Mouse (Mus musculus): ENCODE results near the gene Mrpl52.

Gene Mrpl52

DNA sequence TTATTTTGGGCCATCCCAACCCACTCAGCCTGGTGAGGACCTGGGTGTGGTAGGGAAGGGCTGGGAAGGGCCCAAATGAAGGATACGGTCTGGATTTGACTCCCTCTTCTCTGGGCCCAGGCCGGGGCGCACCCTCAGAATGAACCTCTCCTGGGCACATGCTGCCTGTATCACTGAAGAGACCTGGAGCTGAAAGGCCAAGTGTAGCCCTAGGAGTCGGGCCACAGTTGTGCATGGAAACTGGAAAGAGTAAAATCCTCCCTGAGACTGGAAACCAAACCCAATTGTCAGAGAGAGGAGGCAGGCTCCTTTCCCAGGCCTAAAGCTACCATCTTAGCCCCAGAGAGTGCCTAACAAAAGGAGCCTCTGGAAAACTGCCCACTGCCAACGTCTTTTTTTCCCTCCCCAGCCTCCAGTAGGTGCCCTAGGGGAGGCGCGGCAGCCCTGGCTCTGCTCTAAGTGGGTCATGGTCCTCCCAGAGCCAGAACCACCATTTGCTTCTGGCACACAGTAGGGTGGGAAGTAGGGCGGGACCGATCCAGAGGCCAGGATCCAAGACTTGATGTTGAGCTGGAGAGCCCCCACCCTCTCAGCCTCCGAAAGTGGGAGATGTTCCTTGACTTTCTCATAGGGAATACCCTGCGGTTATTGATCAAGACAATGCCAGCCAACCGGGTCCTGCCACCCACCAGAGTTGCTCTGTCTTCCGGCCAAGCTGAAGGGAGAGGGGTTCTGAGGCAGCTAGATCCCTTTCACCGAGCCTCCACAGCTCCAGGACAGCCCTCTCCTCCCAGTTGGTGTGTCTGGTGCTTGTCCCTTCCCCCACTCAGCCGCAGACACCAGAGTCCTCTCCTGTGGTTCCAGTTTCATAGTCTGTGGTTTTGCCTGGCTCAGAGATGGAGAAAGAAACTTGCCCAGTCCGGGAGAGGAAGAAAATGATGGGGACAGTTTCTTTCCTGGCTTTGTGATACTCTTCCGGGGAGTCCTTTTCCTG lies 6.4 kb downstream of the Mrpl52 start:
- DNase-seq (ENCODE audit: low spot score in 2 of 2) = no peak

- DNase-seq (ENCODE audit: low spot score in 2 of 2) = no peak
Measured at GRCm38 (mm10) chr14:54433941-54434531, 7.3 kb downstream of the Mrpl52 start.

- DNase-seq (ENCODE audit: low spot score in 2 of 2) = no peak
Measured at GRCm38 (mm10) chr14:54435194-54435918, 8.6 kb downstream of the Mrpl52 start.

DNA sequence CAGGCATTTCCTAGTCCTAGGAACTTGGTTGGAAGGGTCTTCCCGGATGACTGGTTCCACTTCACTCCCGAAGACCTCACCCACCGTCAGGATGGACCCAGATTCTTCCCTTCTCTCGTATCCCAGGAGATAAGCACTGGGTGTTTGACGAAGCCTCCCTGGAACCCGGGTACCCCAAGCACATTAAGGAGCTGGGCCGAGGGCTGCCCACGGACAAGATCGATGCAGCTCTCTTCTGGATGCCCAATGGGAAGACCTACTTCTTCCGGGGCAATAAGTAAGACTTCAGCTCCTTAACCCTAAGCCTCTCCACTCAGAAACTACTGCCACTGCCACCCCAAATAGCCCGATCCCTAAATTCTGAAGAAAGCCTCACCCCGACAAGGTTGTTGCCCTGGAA lies 12.4 kb downstream of the Mrpl52 start:
- DNase-seq (ENCODE audit: low spot score in 2 of 2) = no peak

DNA sequence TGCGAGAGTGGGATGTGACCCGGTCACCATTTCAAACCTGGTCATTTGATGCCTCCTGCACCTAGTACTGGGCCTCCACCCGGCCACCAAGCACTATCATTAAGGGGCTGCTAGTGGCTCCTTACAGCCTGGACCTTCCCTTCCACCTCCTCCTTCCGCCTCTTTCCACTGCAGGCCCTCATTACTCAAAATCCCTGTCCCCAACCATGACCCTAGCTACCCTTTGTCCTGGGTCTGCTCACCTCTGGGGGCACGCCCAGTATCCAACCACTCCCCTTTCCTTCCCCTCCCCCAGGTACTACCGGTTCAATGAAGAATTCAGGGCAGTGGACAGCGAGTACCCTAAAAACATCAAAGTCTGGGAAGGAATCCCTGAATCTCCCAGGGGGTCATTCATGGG lies 12.9 kb downstream of the Mrpl52 start:
- DNase-seq (ENCODE audit: low spot score in 2 of 2) = no peak

GRCm38 (mm10) chr14:54440538-54440937 lies 13.8 kb downstream of the Mrpl52 start:
- no peak for DNase-seq (ENCODE audit: low spot score in 2 of 2)

GRCm38 (mm10) chr14:54441365-54441764 lies 14.7 kb downstream of the Mrpl52 start:
- no peak for DNase-seq (ENCODE audit: low spot score in 2 of 2)

DNA sequence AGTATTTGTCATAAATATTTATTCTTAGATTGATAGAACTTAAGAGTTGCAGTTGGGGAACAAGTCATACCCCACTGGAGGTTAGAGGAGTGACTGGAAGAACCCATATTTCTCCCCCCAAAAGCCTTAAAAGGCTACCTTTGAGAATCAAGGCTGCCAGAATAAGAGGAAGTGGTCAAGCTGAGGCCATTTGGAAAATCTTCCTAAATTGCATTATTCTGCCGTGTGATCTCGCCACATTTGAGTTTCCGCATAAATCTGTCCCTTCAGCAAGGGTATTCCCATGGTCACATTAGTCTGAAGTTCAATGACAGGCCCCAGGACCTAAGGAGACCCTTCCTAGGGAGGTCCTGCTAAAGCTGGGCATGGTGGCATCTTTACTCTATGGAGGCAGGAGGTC lies 15.8 kb downstream of the Mrpl52 start:
- no peak for DNase-seq (ENCODE audit: low spot score in 2 of 2)

DNA sequence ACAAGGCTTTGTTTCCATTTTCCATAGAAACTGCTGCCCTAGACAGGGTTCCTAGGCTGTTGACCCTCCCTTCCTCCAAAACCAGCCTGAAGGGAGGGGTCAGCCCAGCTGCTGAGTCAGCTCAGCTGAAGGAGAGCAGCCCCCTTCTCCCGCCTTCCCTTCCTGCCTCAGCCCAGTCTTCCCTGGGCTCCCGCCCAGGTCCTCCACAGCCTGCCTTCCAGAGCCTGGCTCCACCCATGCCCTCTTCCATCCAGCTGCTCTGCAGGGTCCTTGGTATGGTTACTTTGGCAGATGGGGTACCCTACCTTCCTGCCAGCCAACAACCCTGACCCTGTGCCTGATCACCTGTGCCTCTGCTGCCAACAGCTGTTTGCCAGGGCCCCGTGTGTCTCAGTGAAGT lies 16.5 kb downstream of the Mrpl52 start:
- DNase-seq (ENCODE audit: low spot score in 2 of 2) = no peak

- DNase-seq (ENCODE audit: low spot score in 2 of 2) = no peak
Measured at GRCm38 (mm10) chr14:54443712-54444618, 17.3 kb downstream of the Mrpl52 start.

GRCm38 (mm10) chr14:54445476-54445875 lies 18.8 kb downstream of the Mrpl52 start:
- DNase-seq (ENCODE audit: low spot score in 2 of 2) = no peak

- DNase-seq (ENCODE audit: low spot score in 2 of 2) = no peak
Measured at GRCm38 (mm10) chr14:54453566-54453965, 26.9 kb downstream of the Mrpl52 start.

- DNase-seq (ENCODE audit: low spot score in 2 of 2) = no peak
Measured at GRCm38 (mm10) chr14:54454669-54455528, 28.2 kb downstream of the Mrpl52 start.

DNA sequence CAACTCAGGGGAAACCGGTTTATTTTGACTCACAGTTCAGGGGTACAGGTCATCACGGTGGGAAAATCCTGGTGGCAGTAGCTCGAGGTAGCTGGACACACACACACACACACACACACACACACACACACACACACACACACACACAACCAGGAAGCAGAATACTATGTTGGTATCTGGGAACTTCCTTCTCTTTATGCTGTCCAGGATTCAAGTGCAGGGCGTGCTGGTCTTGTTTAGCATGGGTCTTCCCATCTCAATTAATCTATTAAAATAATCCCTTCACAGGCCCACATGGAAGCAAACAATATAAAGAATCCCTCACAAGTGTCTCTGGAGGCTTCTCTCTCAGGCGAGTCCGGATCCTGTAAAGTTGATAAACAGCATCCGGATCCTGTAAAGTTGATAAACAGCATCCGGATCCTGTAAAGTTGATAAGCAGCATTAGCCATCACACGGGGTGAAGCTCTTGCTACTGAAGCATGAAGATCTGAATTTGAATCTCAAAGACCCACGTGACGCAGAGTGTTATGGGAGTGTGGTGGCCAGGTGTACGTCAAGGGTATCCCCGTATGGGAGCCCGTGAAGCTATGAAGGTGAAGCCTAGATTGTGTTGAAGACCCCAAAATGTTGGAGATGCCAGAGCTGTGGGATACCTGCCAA lies 31.3 kb downstream of the Mrpl52 start:
- no peak for DNase-seq (ENCODE audit: low spot score in 2 of 2)

GRCm38 (mm10) chr14:54462146-54462545 lies 35.4 kb downstream of the Mrpl52 start:
- DNase-seq (ENCODE audit: low spot score in 2 of 2) = no peak

DNA sequence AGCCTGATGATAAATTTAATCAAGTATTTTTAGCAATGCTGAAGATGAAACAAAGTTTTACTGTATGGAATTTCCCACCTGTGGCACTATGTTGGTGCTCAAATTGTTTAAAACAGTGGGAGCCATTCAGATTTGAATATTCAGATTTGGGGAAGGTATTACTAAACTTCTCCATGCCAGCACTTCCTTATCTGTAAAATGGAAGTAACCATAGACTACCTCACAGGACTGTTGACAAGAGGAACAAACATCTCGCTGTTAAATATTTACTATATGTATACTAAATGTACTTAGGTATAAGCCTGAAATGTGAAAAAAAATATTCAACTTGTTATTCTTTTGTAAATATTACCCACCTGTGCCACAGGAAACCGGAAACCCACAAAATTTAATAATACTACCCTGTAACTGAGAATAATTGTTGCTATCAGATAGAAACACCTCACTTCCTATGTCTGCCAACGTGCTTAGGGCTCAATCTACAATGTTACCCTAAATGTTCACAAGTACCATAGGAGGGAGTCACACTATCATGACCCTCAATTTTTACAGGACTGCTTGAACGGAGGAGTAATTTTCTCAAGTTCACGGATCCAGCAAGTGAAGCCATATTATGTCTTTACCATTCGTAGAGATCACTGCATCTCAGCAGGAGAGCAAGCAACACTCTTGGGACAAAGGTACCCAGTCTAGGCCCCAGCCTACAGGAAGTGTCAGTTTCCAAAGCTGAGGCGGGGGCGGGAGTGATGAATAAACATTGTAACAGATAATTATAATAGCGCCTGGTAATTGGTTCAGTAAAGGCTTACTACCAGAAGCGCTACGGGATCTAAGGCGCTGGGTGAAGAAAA lies 36.6 kb downstream of the Mrpl52 start:
- DNase-seq (ENCODE audit: low spot score in 2 of 2) = no peak

DNA sequence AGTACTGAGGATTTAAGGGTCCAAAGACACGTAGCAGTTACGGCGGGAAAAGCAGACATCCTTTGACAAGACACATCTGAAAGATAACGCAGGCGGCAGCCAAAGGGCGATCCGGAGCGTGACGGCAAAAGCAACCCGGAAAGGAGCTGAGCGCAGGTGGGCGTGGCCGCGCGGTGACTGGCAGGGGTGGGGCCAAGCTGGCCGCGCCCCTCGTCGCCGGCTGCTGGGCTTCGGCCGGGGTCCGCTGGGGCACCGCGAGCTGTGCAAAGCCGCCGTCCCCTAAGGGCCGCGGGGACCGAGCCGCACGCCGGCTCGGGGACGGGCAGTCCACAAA lies 37.2 kb downstream of the Mrpl52 start, which contains the start of gene Lrp10:
Gene Lrp10, plus strand, starts transcription at position 179 of the 334 bp plus-strand sequence.
- DNase-seq (ENCODE audit: low spot score in 2 of 2) = peak; percentile 88 to 91

DNA sequence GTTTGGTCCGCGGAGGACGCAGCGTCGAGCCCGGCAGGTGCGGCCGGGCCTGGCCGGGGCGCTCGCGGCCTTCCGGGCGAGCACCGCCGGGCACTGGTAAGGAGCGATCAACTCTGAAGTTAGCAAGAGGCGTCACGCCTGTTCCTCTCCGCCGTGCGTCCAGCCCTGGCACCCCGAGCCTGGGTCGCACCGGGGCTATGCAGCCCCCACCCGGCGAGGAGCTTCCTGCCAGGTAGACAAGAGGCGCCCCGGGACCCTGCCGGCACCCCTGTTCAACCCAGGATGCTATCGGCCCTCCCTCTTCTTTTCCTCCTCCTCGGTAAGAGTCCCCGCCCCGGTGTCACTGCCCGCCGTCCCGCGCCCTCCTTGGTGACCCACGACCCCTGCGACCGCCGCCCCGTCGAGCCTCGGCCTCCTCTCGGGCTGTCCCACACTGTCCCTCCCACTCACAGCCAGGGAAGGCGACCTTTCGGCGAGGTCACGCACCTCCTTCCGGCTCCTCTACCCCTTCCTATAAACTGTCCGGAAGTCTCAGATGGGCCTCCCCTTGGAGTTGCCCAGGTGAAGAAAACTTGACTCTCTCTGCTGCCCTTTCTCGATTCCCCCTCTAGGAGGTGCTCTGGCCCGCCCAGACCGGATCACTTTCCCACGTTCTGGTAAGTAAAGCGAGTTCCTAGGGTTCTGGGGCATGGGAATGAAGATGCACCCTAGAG lies 37.7 kb downstream of the Mrpl52 start:
- DNase-seq (ENCODE audit: low spot score in 2 of 2) = peak; percentile 77 to 80

Measured in natural killer cell, adult 2 months (primary cell).